Mouse (Mus musculus): ENCODE measurements around the gene Hlcs.
A peak's percentile ranks its signal among the peaks of the same experiment; 100 is the strongest.

DNA sequence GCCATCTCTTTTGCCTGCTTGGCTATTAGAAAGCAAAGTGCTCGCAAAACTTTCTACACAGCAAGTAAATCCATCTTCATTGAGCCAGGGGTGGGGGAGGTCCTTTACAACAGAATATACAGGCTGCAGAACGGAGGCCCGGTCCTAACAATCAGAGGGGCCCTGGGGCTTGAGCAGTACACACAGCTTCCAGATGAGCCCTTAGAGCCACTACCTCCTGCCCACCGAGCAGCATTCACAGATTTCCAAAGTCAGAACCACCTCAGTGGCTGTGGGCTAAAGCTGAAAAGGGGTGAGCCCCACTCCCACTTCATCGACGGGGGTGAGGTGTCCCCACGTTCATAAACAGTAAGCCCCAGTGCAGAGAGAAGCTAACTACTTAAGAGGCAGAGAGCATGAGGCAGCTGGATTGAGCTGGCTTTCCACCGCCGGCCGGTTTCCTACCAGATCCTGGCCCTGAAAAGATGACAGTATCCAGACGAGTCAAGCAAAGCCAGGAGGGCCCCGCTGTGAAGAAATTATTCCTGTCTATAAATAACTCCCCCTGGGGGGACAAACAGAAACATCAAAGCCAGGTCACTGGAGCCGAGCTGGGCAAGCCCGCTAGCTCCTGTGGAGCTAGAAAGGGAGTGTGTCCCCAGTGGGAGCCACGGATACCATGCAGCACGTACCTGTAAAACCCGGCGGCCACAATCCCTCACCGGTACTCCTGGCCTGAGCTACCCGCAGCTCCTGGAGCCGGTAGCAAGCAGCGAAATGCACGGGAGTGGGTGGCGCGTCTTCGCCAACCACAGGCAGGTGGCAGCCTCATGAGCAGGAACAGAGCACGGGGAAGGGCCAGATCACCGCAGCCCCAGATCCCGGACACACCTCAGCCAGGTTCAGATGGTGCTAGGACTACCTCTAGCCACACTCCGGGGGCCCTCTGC, 10.8 kb downstream of the Hlcs start:
- TF ChIP-seq CTCF (IDR thresholded peaks at IDR 0.05; ENCODE audit: borderline replicate concordance, extremely low read depth, insufficient read depth, insufficient read length) (peak; percentile 27; the same call in 1 of the 2 replicates), POLR2A (IDR thresholded peaks at IDR 0.05; ENCODE audit: borderline replicate concordance, extremely low read depth, insufficient read depth, insufficient read length, poor library complexity, severe bottlenecking) (no peak)
